Mouse (Mus musculus) midbrain, postnatal 0 days (tissue): ENCODE data around the gene Nptxr. TPM values are rescaled to one million over a fixed set of nuclear protein-coding genes. Genes with fewer than 3 reads are reported as not detected.

ENCODE experiments used
- ATAC-seq: fragments of 200-750 bp; cut with Nextera tagmentation; 2 replicates; pipeline ENCODE4 v1.8.0; 2017; ENCODE audit warnings: moderate number of reproducible peaks, mild to moderate bottlenecking, moderate TSS enrichment, moderate library complexity; ENCODE audit not compliant: low FRiP score
- DNase-seq: peaks from one replicate; pipeline ENCODE4 v3.0.0-alpha.2; 2015; ENCODE audit warnings: low spot score
- H3K27ac ChIP-seq: fragments of 300-500 bp; sonication (generic); 2 replicates; pipeline ENCODE4 v1.5.1; 2014; ENCODE audit warnings: low read depth, mild to moderate bottlenecking, low read length, mixed read lengths
- H3K27me3 ChIP-seq: fragments of 300-500 bp; sonication (generic); 2 replicates; pipeline ENCODE4 v1.6.1; 2014; ENCODE audit warnings: low read length, control low read depth, mixed read lengths; ENCODE audit not compliant: insufficient read depth
- H3K36me3 ChIP-seq: fragments of 300-500 bp; sonication (generic); 2 replicates; pipeline ENCODE4 v1.6.1; 2014; ENCODE audit warnings: low read length, control low read depth, mixed read lengths; ENCODE audit not compliant: insufficient read depth
- H3K4me1 ChIP-seq: fragments of 300-500 bp; sonication (generic); 2 replicates; pipeline ENCODE4 v1.6.1; 2014; ENCODE audit warnings: mild to moderate bottlenecking, control low read depth, antibody characterized with exemption, low read length, mixed read lengths; ENCODE audit not compliant: insufficient read depth
- H3K4me2 ChIP-seq: fragments of 300-500 bp; sonication (generic); 2 replicates; pipeline ENCODE4 v1.6.1; 2014; ENCODE audit warnings: low read depth, mild to moderate bottlenecking, low read length, mixed read lengths; ENCODE audit not compliant: poor library complexity, severe bottlenecking
- H3K4me3 ChIP-seq: fragments of 300-500 bp; sonication (generic); 2 replicates; pipeline ENCODE4 v1.5.1; 2014; ENCODE audit warnings: low read depth, mild to moderate bottlenecking, low read length, moderate library complexity
- H3K9ac ChIP-seq: fragments of 300-500 bp; sonication (generic); replicated peaks from 2 replicates; pipeline ENCODE4 v1.6.1; 2014; ENCODE audit warnings: mild to moderate bottlenecking, low read length, moderate library complexity, mixed read lengths; ENCODE audit not compliant: poor library complexity, severe bottlenecking
- H3K9me3 ChIP-seq: fragments of 300-500 bp; sonication (generic); 2 replicates; pipeline ENCODE4 v1.6.1; 2016; ENCODE audit warnings: low read length, control low read depth
- CTCF ChIP-seq: IDR thresholded peaks from 2 replicates; pipeline ENCODE4 v1.5.1; 2016; ENCODE audit warnings: antibody characterized with exemption, mild to moderate bottlenecking
- WGBS: fragments of 180-500 bp; shearing (Covaris S2); extraction: QIAGEN DNeasy Blood & Tissue Kit; methylation state at CpG from one replicate; pipeline ENCODE4 v1.1.7; 2014; 5-methylcytosine and 5-hydroxymethylcytosine counted together
- polyA plus RNA-seq: library from polyadenylated mRNA; unstranded; fragments of >200 nt; fragmentation: Nextera tagmentation; extraction: Ambion mirVana; gene quantifications from 2 replicates; pipeline ENCODE4 v1.2.1, GENCODE M21; 2015
- total RNA-seq: library from RNA; depleted of rRNA; stranded (reverse); fragments of >200 nt; gene quantifications from 2 replicates; pipeline ENCODE4 v1.2.3, GENCODE M21; 2014

Gene Nptxr
- total and polyA plus RNA-seq, 2 experiments from 2014 or later: 97.8 to 288 TPM

DNA sequence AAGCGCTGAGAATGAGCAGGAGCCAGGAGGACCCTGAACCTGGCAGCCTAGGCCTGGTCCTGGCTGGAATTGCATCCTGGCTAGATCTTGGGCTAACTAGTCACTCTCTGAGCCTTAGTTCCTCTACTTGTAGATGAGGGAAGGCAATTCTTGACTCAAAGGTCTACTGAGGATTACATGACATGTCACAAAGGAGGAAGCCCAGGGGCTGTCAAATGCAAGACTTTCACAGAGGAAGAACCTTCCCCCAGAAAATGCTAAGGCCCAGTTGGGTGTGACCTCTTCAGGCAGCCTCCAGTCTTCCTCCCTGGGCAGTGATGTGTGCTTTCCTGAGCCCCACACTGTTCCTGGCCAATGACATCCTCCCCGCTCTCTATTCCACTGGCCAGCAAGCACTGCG lies 47.4 kb downstream of the Nptxr start:
- Histone ChIP-seq H3K4me1 (no peaks in the 10 kb centered on the region), H3K4me3 (no peak overlapping the region), H3K36me3 (peaks cover 13% of the 10 kb centered on the region), H3K9me3 (no peaks in the 10 kb centered on the region), H3K27ac (no peak overlapping the region), H3K9ac (no peak overlapping the region), H3K4me2 (no peak overlapping the region), H3K27me3 (no peaks in the 10 kb centered on the region)
- ATAC-seq (no peak), DNase-seq (no peak)
- no peak for TF ChIP-seq CTCF
- 89% methylated on average over 3 of the region's 3 CpGs for WGBS

DNA sequence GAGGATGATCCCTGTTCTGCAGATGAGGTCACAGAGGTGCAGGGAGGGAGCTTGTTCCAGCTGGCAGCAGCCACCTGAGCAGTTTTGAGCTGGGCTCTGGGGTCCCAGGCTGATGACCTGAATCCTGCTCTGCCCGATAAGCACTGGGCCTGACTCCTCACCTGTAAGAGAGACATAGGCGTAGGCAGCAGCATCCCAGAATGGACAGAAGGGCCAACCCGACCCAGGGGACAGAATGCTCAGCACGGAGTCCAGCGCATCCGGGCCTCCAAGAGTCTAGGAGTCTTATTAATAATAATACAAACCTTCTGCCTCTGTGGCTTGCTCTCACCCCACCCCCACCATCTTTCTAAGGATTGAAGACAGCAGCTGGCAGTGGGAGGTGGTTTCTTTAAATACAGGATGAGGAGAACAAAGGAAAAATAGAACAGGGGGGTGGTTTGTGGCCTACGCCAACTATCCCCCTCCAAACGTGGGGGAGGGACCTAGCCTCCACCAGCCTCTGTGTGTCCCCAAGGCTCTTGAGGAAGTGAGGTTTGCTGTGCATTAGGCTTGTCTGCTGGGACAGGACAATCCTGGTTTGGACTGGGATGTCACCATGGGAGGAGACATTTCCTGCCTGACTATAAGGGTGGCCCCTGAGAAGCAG lies 48.5 kb downstream of the Nptxr start:
- DNase-seq (no peak), ATAC-seq (no peak)
- Histone ChIP-seq H3K4me2 (no peak overlapping the region), H3K4me1 (no peaks in the 10 kb centered on the region), H3K36me3 (peaks cover 6% of the 10 kb centered on the region; the same call in 1 of the 2 replicates), H3K4me3 (no peak overlapping the region), H3K9ac (no peak overlapping the region), H3K9me3 (no peaks in the 10 kb centered on the region), H3K27me3 (no peaks in the 10 kb centered on the region), H3K27ac (no peak overlapping the region)
- no peak for TF ChIP-seq CTCF
- WGBS: 52% methylated on average over 8 of the region's 8 CpGs

GRCm38 (mm10) chr15:79755176-79755575 lies 49.4 kb downstream of the Nptxr start:
- Histone ChIP-seq H3K9me3 (no peaks in the 10 kb centered on the region), H3K27ac (no peak overlapping the region), H3K27me3 (no peaks in the 10 kb centered on the region), H3K4me1 (no peaks in the 10 kb centered on the region), H3K4me2 (no peak overlapping the region), H3K9ac (no peak overlapping the region), H3K36me3 (no peaks in the 10 kb centered on the region), H3K4me3 (no peak overlapping the region)
- DNase-seq (no peak), ATAC-seq (no peak)
- 93% methylated on average over 4 of the region's 4 CpGs for WGBS
- no peak for TF ChIP-seq CTCF

DNA sequence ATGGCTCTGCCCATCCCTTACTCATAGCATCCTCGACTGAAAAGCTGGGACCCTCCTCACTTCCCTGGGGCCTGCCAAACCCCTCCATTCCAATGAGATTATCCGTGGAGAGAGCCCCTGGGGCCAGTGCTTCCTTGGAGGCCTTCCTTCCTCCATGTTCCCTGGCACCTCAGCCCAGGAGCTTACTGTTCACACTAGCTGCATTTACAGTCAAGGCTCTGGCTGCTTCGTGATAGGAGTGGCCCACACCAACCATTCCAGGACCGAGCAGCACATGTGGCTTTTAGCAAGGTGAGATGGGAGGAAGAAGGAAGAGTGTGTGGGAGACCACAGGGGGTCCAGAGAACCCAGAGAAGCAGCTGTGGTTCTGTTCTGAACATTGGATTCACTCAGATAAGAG lies 50.7 kb downstream of the Nptxr start:
- Histone ChIP-seq H3K9me3 (no peaks in the 10 kb centered on the region), H3K4me1 (no peaks in the 10 kb centered on the region), H3K27ac (no peak overlapping the region), H3K36me3 (no peaks in the 10 kb centered on the region), H3K9ac (no peak overlapping the region), H3K27me3 (no peaks in the 10 kb centered on the region), H3K4me2 (no peak overlapping the region), H3K4me3 (no peak overlapping the region)
- no peak for TF ChIP-seq CTCF
- no peak for DNase-seq
- no peak for ATAC-seq
- WGBS: 56% methylated on average over 4 of the region's 4 CpGs

- no peak for TF ChIP-seq CTCF
- H3K9ac ChIP-seq: no peak overlapping the region
- H3K36me3 ChIP-seq: no peaks in the 10 kb centered on the region
- no peaks in the 10 kb centered on the region for H3K27me3 ChIP-seq
- no peak overlapping the region for H3K4me3 ChIP-seq
- no peak overlapping the region for H3K4me2 ChIP-seq
- no peak overlapping the region for H3K27ac ChIP-seq
- no peaks in the 10 kb centered on the region for H3K4me1 ChIP-seq
- ATAC-seq: peak; percentile 17; the same call in 1 of the 2 replicates
- 93% methylated on average over 3 of the region's 3 CpGs for WGBS
- no peak for DNase-seq
- H3K9me3 ChIP-seq: no peaks in the 10 kb centered on the region
Observed at GRCm38 (mm10) chr15:79753420-79753752, 51.2 kb downstream of the Nptxr start.

DNA sequence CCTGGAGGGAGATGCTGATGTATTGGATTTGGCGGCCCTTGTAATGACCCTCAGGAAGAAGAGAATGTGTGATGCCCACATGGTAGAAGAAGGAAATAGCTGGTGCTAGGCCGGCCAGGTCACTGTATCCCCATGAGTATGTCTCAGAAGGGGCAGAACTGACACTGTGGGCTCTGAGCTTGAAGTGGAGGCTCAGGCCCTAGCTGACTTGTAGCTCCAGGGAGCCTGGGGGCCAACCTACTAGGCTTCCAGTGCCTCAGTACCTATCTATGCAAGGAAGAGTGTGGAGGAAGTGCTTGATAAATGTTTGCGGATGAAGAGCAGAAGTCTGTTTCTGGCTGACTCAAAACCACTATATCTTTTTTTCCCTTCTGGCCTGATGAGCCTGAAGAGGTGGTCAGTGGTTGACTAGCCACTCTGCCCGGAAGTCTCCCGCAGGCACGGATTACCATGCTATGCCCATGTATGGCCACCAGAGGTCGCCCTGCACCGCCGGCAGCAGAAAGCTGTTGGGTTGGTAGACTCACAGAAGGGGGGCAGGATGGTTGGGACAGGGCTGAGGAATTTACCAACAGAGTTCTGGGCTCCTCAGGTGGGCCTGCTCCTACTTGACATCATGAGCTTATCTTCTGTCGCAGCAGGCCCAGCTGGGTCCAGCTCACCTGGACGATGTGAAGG lies 51.7 kb downstream of the Nptxr start:
- no peak overlapping the region for H3K9ac ChIP-seq
- no peak overlapping the region for H3K27ac ChIP-seq
- no peak overlapping the region for H3K4me2 ChIP-seq
- peak; percentile 9; the same call in 1 of the 2 replicates for ATAC-seq
- DNase-seq: peak; percentile 74
- no peak overlapping the region for H3K4me3 ChIP-seq
- H3K4me1 ChIP-seq: no peaks in the 10 kb centered on the region
- TF ChIP-seq CTCF: peak; percentile 100
- 22% methylated on average over 11 of the region's 11 CpGs for WGBS
- H3K27me3 ChIP-seq: no peaks in the 10 kb centered on the region
- H3K36me3 ChIP-seq: no peaks in the 10 kb centered on the region
- no peaks in the 10 kb centered on the region for H3K9me3 ChIP-seq
